Mouse (Mus musculus): ENCODE measurements around the gene Gm17509. TPM values are rescaled to one million over a fixed set of nuclear protein-coding genes. Genes with fewer than 3 reads are reported as not detected.
"Not testable (repeated sequence)": the region's sequence is repeated elsewhere in the genome, so short reads cannot be mapped to it uniquely, and the experiment has no call there.

The Gm17509 gene
- total RNA-seq, 2 experiments from 2014 or later = 1.4 to 1.9 TPM

GRCm38 (mm10) chr13:117202755-117203471 lies 18.0 kb downstream of the Gm17509 start:
- intact Hi-C loops (cut with DNase I) = loop anchor here (1.0 to 2.0 kb wide), 2 partner anchors 86 to 112 kb away; no protein-coding TSS in a partner anchor
- H3K4me3 ChIP-seq = no peak overlapping the region
- peak in 1 of 2 experiments; percentile 37 for DNase-seq (ENCODE audit: extremely low spot score in 1 of 2, low spot score in 2 of 2)
- TF ChIP-seq CTCF (IDR thresholded peaks at IDR 0.05) = peak; percentile 77
- H3K27ac ChIP-seq = no peak overlapping the region

GRCm38 (mm10) chr13:117198402-117199083 lies 22.3 kb downstream of the Gm17509 start:
- no peak overlapping the region for H3K4me3 ChIP-seq
- intact Hi-C loops (cut with DNase I) = no loop called here
- no peak overlapping the region for H3K27ac ChIP-seq
- DNase-seq (ENCODE audit: extremely low spot score in 1 of 2, low spot score in 2 of 2) = peak; percentile 57 to 69
- TF ChIP-seq CTCF (IDR thresholded peaks at IDR 0.05) = peak; percentile 83

- intact Hi-C loops (cut with DNase I) = no loop called here
- no peak for TF ChIP-seq CTCF (IDR thresholded peaks at IDR 0.05)
- Histone ChIP-seq H3K27ac (no peak overlapping the region), H3K4me3 (no peak overlapping the region)
- no peak for DNase-seq (ENCODE audit: extremely low spot score in 1 of 2, low spot score in 2 of 2)
Measured at GRCm38 (mm10) chr13:117197666-117198065, 23.2 kb downstream of the Gm17509 start.

GRCm38 (mm10) chr13:117195569-117196495 lies 25.0 kb downstream of the Gm17509 start:
- no peak for TF ChIP-seq CTCF (IDR thresholded peaks at IDR 0.05)
- Histone ChIP-seq H3K4me3 (no peak overlapping the region), H3K27ac (no peak overlapping the region)
- intact Hi-C loops (cut with DNase I) = no loop called here
- DNase-seq (ENCODE audit: extremely low spot score in 1 of 2, low spot score in 2 of 2) = no peak

GRCm38 (mm10) chr13:117193422-117193983 lies 27.4 kb downstream of the Gm17509 start:
- no peak for DNase-seq (ENCODE audit: extremely low spot score in 1 of 2, low spot score in 2 of 2)
- intact Hi-C loops (cut with DNase I) = no loop called here
- Histone ChIP-seq H3K4me3 (no peak overlapping the region), H3K27ac (no peak overlapping the region)
- TF ChIP-seq CTCF (IDR thresholded peaks at IDR 0.05) = no peak

GRCm38 (mm10) chr13:117192161-117192560 lies 28.7 kb downstream of the Gm17509 start:
- Histone ChIP-seq H3K27ac (no peak overlapping the region), H3K4me3 (no peak overlapping the region)
- no peak for TF ChIP-seq CTCF (IDR thresholded peaks at IDR 0.05)
- no peak for DNase-seq (ENCODE audit: extremely low spot score in 1 of 2, low spot score in 2 of 2)
- intact Hi-C loops (cut with DNase I) = no loop called here

GRCm38 (mm10) chr13:117185329-117185728 lies 35.5 kb downstream of the Gm17509 start:
- intact Hi-C loops (cut with DNase I) = no loop called here
- no peak for TF ChIP-seq CTCF (IDR thresholded peaks at IDR 0.05)
- no peak for DNase-seq (ENCODE audit: extremely low spot score in 1 of 2, low spot score in 2 of 2)
- Histone ChIP-seq H3K27ac (no peak overlapping the region), H3K4me3 (no peak overlapping the region)

- H3K4me3 ChIP-seq = no peak overlapping the region
- TF ChIP-seq CTCF (IDR thresholded peaks at IDR 0.05) = no peak
- no peak overlapping the region for H3K27ac ChIP-seq
- DNase-seq (ENCODE audit: extremely low spot score in 1 of 2, low spot score in 2 of 2) = no peak
- intact Hi-C loops (cut with DNase I) = no loop called here
Measured at GRCm38 (mm10) chr13:117183288-117183687, 37.6 kb downstream of the Gm17509 start.

- H3K27ac ChIP-seq; H3K4me3 ChIP-seq; intact Hi-C loops (cut with DNase I); DNase-seq (ENCODE audit: extremely low spot score in 1 of 2, low spot score in 2 of 2): not testable (repeated sequence)
Measured at GRCm38 (mm10) chr13:117180912-117181311, 40.0 kb downstream of the Gm17509 start.

Other genes with a start within 250 kb of the Gm17509 start
- gene Parp8, start 195.5 kb downstream of the Gm17509 start, total RNA-seq (2021) = 10 to 100 TPM; 20.9 to 21.9 TPM
- 10 to 100 TPM; 31.2 to 31.8 TPM for gene Emb, start 12.5 kb downstream of the Gm17509 start, total RNA-seq (2021)